Mouse (Mus musculus): ENCODE data around the gene Supt6. TPM values are rescaled to one million over a fixed set of nuclear protein-coding genes. Genes with fewer than 3 reads are reported as not detected.
"Not testable (repeated sequence)": the region's sequence is repeated elsewhere in the genome, so short reads cannot be mapped to it uniquely, and the experiment has no call there.

The Supt6 gene
- polyA plus RNA-seq, 1 experiment = 39.9 TPM

DNA sequence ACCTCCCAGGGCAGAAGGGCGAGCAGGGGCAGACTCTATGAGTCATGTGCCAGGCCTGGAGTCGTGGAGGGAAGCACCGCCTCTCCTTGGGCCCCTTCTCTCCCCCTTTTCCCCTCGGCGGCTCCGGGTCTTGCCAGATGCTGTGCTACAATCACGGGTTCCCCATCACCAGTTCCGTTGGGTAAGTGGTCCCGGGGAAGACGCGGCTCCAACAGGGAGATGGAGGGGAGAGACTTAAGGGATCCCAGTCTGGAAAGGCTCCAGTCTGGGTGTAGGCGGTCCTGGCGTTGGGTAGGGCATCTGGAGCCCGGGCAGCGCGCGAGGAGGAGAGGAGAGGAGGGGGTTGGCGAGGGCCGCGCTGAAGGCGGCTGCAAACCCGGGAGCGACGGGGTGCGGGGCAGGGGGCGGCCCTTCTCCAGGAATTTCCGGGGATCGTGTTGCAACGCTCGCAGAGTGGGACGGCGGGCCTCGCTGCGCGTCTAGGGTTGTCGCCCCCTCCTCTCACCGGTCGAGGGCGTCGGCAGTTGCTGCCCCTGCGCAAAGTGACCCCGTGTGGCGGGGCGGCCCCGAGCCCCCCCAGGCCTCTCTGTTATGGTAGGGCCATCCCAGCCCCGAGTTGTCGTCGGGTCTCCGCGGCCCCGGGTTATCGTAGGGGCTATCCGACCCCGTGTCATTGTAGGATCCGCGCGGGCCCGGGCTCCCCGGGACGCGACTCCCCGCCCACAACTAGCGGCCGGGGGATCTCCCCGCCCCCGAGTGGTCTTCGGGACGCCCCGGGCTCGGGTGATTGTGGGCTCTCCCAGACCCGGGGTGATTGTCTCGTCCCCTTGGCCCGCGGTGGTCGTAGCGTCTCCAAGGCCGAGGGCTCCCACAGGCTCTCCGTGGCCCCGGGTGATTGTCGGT, 57.2 kb downstream of the Supt6 start, which contains the start of gene Rab34:
Gene Rab34 (plus strand): TSS at position 100 of the 903 bp plus-strand sequence.
- H3K27ac ChIP-seq (ENCODE audit: insufficient read depth, low read length) = peak within 1 kb of the TSS; percentile 90
- peaks cover 4% of the 10 kb centered on the region; the same call in 1 of the 2 replicates for H3K4me1 ChIP-seq (ENCODE audit: control insufficient read depth, insufficient read depth, low read length)
- 0 out of 2 replicates have a peak, but pooled peaks have one; percentile 36 for TF ChIP-seq POLR2A (IDR thresholded peaks at IDR 0.05; ENCODE audit: extremely low read depth, insufficient read depth, low read length)
- TF ChIP-seq CTCF (IDR thresholded peaks at IDR 0.05; ENCODE audit: extremely low read depth, insufficient read depth, low read length) = no peak
- H3K4me3 ChIP-seq (ENCODE audit: insufficient read depth, low read length) = peak within 1 kb of the TSS; percentile 48

DNA sequence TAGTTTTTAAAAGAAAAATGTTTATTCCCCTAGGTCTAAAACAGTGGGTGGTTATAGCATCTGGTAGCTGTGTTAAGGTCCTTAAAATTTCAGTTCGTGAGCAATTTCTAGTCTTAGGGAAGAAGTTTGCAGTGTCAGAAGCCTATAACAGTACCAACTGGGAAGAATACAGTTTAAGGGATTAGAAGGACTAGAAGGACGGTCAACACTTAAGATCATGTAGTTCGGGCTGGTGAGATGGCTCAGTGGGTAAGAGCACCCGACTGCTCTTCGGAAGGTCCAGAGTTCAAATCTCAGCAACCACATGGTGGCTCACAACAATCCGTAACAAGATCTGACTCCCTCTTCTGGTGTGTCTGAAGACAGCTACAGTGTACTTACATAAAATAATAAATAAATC, 61.1 kb downstream of the Supt6 start:
- not testable (repeated sequence) for H3K27ac ChIP-seq (ENCODE audit: insufficient read depth, low read length); H3K4me1 ChIP-seq (ENCODE audit: control insufficient read depth, insufficient read depth, low read length); H3K4me3 ChIP-seq (ENCODE audit: insufficient read depth, low read length)

DNA sequence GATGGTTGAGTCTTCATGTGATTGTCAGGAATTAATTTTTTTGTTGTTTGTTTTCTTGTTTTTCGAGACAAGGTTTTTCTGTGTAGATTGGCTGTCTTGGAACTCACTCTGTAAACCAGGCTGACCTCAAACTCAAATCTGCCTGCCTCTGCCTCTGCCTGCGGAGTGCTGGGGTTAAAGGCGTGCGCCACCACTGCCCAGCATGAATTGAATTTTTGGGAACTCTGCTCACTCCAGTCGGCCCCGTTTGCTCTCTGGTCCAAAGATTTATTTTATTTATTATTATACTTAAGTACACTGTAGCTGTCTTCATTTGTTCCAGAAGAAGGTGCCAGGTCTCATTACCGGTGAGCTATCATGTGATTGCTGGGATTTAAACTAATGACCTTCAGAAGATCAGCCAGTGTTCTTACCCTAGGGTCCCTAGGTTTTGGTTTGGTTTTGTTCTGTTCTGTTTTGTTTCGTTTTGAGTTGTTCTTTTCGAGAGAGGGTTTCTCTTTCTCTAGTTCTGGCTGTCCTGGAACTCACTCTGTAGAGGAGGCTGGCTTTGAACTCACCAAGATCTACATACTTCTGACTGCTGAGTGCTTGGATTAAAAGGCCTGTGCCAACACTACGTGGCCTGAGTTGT, 61.8 kb downstream of the Supt6 start:
- Histone ChIP-seq H3K4me3 (ENCODE audit: insufficient read depth, low read length) (no peak overlapping the region; the same call in 1 of the 2 replicates), H3K27ac (ENCODE audit: insufficient read depth, low read length) (no peak overlapping the region), H3K4me1 (ENCODE audit: control insufficient read depth, insufficient read depth, low read length) (no peaks in the 10 kb centered on the region)
- TF ChIP-seq POLR2A (IDR thresholded peaks at IDR 0.05; ENCODE audit: extremely low read depth, insufficient read depth, low read length) (no peak), CTCF (IDR thresholded peaks at IDR 0.05; ENCODE audit: extremely low read depth, insufficient read depth, low read length) (no peak)

DNA sequence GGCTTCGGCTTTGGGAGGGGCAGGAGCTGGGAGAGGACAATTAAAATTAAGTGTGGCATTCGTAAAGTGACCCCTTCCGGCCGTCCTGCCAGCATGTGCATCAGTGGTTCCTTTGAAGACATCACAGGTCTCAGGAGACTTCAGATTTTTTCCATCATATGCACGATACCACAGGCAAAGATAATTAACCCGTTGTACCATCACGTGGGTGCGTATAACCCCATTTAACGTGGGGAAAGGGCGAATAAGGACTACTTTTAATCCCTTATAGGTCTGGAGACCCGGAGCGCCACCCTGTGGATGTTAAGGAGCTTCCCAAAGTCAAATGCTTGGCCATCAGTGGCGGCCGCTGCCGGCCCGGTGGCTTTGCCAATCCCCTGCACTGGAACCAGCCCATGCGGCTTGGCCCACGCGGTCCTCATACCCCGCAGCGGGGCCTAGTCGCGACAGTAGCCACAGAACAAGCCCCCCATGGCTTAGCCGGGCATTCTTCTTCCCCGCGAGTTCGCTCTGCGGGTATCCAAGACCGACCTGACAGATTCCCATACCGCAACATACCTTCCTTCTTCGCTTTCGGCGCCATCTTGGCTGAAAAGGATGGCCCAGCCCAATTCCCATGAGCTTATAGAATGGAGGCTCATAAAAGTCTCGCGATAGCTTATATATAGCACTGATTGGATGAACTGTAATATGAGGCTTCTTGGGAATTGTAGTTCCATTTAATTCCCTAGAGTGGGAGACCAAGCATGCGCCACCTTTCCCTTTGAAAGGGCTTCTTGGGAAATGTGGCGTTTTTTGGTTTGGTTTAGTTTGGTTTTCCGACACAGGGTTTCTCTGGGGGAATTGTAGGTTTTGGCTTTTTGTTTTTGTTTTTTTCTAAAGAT, 62.6 kb downstream of the Supt6 start, which contains the start of gene Rpl23a:
Gene Rpl23a (minus strand): TSS at position 624 of the 884 bp plus-strand sequence.
- TF ChIP-seq CTCF (IDR thresholded peaks at IDR 0.05; ENCODE audit: extremely low read depth, insufficient read depth, low read length) (0 out of 2 replicates have a peak, but pooled peaks have one; percentile 8), POLR2A (IDR thresholded peaks at IDR 0.05; ENCODE audit: extremely low read depth, insufficient read depth, low read length) (peak; percentile 99)
- Histone ChIP-seq H3K4me3 (ENCODE audit: insufficient read depth, low read length) (peak within 1 kb of the TSS; percentile 55), H3K4me1 (ENCODE audit: control insufficient read depth, insufficient read depth, low read length) (no peaks in the 10 kb centered on the region), H3K27ac (ENCODE audit: insufficient read depth, low read length) (peak within 1 kb of the TSS; percentile 57)

DNA sequence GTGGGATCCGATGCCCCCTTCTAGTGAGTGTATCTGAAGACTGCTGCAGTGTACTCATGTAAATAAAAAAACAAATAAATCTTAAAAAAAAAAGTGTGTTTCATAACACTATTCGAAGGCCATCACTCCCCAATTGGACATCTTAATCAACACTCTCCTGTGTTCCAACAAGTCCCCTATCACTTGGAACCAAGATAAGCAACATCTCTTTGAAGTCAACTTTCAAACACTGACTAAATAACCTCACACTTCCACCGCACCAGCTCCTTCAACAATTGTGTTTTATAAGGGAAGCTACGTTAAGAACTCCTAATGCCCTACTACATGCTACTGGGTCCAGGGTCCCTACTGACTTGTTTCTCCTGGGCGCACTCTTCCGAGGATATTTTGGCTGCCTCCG, 63.3 kb downstream of the Supt6 start:
- H3K4me3 ChIP-seq (ENCODE audit: insufficient read depth, low read length) = peak overlapping the region; percentile 55
- H3K27ac ChIP-seq (ENCODE audit: insufficient read depth, low read length) = no peak overlapping the region
- TF ChIP-seq CTCF (IDR thresholded peaks at IDR 0.05; ENCODE audit: extremely low read depth, insufficient read depth, low read length) (no peak), POLR2A (IDR thresholded peaks at IDR 0.05; ENCODE audit: extremely low read depth, insufficient read depth, low read length) (no peak)
- H3K4me1 ChIP-seq (ENCODE audit: control insufficient read depth, insufficient read depth, low read length) = 0 out of 2 replicates have a peak, but pooled peaks cover 2% of the 10 kb centered on the region

DNA sequence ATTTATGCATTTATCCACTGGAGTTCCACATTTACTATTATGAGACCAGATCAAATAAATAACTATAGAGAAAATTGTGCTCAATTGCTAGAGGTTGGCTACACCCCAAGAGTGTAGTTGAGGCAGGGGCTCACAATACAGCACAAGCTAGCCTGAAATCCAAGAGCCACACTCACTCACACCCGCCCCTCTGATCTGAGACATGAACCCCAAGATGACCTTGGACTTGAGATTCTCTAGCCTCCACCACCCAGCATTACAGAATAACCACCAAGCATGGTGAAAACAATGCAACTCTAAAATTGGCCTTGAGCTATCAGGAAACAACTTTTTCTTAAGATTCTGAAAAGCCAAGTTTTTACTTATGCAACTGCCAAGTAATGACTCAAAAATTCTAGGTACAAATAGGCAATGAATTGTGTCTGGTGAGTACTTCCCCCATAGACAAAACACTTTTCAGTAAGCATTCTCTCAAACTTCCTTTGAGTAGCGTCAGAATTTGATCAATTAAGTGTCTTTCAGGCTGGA, 63.9 kb downstream of the Supt6 start:
- TF ChIP-seq CTCF (IDR thresholded peaks at IDR 0.05; ENCODE audit: extremely low read depth, insufficient read depth, low read length) = no peak
- TF ChIP-seq POLR2A (IDR thresholded peaks at IDR 0.05; ENCODE audit: extremely low read depth, insufficient read depth, low read length) = no peak
- Histone ChIP-seq H3K27ac (ENCODE audit: insufficient read depth, low read length) (no peak overlapping the region), H3K4me1 (ENCODE audit: control insufficient read depth, insufficient read depth, low read length) (0 out of 2 replicates have a peak, but pooled peaks cover 2% of the 10 kb centered on the region), H3K4me3 (ENCODE audit: insufficient read depth, low read length) (peak overlapping the region; percentile 55; the same call in 1 of the 2 replicates)

DNA sequence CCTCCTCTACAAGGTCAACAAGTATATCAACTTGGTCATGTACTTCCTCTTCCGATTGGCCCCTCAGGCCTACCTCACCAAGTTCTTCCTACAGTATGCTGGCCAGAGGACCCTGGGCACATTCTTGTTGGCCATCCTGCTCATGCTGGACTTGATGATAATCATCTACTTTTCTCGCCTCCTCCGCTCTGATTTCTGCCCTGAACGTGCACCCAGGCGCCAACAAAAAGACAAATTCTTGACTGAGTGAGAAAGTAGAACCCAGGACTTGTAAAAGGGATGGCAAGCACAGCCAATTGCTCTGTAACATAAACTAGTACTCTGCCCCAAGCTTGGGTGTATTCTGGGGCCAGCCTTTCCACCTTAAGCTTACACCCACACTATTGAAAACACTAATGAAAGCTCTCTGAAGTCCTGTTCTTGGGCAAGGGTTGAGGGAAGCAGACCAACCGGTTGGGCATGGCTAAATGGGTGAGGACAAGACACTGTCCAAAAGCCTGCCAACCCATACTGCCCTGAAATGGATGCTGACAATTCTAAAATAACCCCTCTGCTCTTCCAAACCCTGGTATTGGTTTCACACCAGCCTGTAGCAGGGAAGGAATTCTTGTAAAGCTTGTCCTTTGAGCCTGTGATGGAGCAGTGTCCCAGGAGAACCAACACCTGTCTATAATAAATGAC, 65.6 kb downstream of the Supt6 start:
- no peak for TF ChIP-seq CTCF (IDR thresholded peaks at IDR 0.05; ENCODE audit: extremely low read depth, insufficient read depth, low read length)
- no peak for TF ChIP-seq POLR2A (IDR thresholded peaks at IDR 0.05; ENCODE audit: extremely low read depth, insufficient read depth, low read length)
- H3K4me1 ChIP-seq (ENCODE audit: control insufficient read depth, insufficient read depth, low read length) = 0 out of 2 replicates have a peak, but pooled peaks cover 2% of the 10 kb centered on the region
- H3K4me3 ChIP-seq (ENCODE audit: insufficient read depth, low read length) = no peak overlapping the region
- H3K27ac ChIP-seq (ENCODE audit: insufficient read depth, low read length) = no peak overlapping the region

DNA sequence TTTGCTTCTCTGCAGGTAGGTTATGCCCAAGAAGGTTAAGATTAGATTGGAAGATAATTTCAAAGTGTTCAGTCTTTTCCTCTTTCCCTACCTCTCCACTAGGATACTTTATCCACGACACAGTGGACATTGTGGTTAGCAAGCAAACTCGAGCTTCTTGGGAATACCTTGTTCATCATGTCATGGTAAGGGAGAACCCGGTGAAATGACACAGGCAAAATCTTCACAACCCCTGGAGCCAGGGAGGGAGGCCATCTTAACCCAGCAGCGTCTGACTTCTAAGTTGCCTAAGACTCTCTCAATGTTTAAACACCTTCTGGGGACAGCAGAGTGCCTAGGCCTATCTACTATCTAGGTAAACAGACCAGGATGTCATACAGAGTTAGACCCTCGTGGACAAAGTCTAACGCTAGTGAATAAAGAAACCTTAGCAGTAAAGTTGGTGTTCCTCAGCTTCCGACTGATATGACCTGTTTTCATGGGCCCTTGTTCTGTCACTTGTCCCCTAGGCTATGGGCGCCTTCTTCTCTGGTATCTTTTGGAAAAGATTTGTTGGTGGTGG, 66.3 kb downstream of the Supt6 start:
- no peak overlapping the region for H3K27ac ChIP-seq (ENCODE audit: insufficient read depth, low read length)
- peak overlapping the region; percentile 26; the same call in 1 of the 2 replicates for H3K4me3 ChIP-seq (ENCODE audit: insufficient read depth, low read length)
- TF ChIP-seq POLR2A (IDR thresholded peaks at IDR 0.05; ENCODE audit: extremely low read depth, insufficient read depth, low read length) = no peak
- no peak for TF ChIP-seq CTCF (IDR thresholded peaks at IDR 0.05; ENCODE audit: extremely low read depth, insufficient read depth, low read length)
- H3K4me1 ChIP-seq (ENCODE audit: control insufficient read depth, insufficient read depth, low read length) = 0 out of 2 replicates have a peak, but pooled peaks cover 2% of the 10 kb centered on the region
